Mouse (Mus musculus) right cerebral cortex, postnatal 4 days (tissue): Measurements from ENCODE around the gene Lce3d.

Experiments used
- DNase-seq: peaks from one replicate; pipeline ENCODE4 v3.0.0-alpha.2; 2022

The Lce3d gene

DNA sequence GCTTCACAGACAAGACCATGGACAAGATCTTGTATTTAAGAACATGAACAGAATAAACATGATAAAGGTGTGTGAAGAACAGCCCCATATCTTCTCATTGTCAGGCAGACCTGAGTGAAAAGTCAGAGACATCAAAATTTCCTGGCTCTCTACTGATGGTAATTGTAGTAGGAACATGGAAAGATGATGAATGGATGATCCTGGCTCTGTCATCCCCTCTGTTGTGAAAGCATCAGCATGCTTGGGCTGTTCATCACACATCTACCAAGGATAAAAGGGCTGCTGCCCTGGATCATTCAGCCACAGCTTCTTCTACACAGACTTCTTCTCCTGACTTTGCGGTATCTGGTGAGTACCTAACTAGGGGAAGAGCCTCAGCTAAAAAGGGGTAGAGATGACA lies at the start of gene Lce3d:
Gene Lce3d, plus strand, starts transcription at position 301 of the 400 bp plus-strand sequence.
- DNase-seq: no peak

- DNase-seq: peak; percentile 8
Observed at GRCm38 (mm10) chr3:92907571-92907970, 49.6 kb upstream of the Lce3d start.

DNA sequence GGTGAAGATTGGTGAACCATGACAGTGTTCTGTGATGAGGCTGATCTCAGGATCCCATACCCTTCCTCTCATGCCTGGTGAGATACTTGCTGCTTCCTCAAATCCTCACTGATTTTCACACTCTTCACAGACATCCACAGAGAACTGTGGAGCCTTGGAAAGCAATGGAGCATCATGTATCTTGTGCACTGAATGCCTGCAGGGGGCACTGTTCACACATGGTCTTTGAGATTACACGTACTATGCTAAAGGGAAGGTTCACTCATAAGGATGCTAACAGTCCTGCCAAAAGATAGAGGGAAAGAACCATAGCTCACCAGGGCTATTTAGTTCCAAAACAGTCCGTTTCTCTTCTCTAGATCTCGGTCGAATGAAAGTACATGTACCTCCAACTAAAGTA lies 36.8 kb upstream of the Lce3d start:
- DNase-seq: peak; percentile 14

DNA sequence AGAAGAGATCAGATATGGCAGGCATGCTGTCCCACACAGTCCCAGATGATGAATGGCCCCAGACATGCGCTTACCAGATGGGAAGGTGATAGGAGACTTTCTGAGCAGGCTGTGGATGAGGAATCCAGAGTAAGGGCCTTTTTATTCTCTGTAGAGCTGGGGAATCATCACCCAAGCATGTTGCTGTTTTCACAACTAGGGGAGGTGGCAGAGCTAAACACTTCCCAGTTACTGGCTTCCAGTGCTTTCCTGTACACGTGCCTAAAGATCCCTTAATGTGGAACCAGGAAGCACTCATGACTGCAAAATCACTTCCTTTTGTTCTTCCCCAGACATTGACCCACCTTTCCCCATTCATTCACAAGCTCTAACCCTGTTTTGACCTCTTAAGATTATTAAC lies 31.1 kb upstream of the Lce3d start, which contains the start of gene Lce3a:
Gene Lce3a, minus strand, starts transcription at position 101 of the 400 bp plus-strand sequence.
- DNase-seq: no peak

DNA sequence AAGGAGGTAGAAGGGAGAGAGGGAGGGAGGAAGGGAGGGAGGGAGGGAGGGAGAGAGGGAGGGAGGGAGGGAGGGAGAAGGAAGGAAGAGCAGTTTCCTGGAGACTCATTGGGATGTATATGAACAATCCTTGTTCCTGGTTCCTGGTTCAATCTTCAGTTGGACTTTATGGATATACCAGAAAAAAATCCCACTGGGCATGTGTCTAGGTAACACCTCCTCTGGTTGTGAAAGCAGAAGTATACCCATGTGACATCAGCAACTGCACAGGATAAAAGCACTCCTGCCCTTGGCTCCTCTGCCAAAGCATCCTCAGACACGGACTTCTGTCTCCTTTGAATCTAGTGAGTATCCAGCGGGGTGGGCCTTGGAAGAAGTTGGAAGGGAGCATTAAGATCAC lies 24.5 kb upstream of the Lce3d start, which contains the start of gene Lce3b:
Gene Lce3b, plus strand, starts transcription at position 301 of the 400 bp plus-strand sequence.
- DNase-seq: no peak

DNA sequence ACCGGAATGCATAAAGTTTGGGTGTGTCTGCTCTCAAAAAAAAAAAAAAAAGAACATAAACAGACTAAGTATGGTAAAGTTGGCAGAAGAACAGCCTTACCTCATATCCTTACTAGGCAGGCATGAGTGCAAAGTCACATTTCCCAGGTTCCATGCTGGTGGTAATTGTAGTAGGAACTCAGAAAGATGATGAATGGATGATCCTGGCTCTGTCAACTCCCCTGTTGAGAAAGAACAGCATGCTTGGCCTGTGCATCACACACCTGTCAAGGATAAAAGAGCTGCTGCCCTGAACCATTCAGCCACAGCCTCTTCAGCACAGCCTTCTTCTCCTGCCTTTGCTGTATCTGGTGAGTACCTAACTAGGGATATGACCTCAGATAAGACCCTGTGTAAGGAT lies 13.0 kb upstream of the Lce3d start, which contains the start of gene Lce3c:
Gene Lce3c, plus strand, starts transcription at position 301 of the 400 bp plus-strand sequence.
- no peak for DNase-seq

DNA sequence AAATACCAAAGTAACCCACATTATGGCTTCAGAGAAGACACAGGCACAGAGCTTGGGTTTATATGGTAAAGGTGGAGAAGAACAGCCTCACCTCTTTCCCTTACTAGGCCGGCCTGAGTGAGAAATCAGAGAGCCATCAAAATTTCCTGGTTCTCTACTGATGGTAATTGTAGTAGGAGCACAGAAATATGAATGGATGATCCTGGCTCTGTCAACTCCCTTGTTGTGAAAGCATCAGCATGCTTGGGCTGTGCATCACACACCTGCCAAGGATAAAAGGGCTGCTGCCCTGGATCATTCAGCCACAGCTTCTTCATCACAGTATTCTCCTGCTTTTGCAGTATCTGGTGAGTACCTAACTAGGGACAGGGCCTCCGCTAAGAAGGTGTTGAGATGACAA lies 9.6 kb downstream of the Lce3d start, which contains the start of gene Lce3e:
Gene Lce3e, plus strand, starts transcription at position 301 of the 400 bp plus-strand sequence.
- DNase-seq: no peak

DNA sequence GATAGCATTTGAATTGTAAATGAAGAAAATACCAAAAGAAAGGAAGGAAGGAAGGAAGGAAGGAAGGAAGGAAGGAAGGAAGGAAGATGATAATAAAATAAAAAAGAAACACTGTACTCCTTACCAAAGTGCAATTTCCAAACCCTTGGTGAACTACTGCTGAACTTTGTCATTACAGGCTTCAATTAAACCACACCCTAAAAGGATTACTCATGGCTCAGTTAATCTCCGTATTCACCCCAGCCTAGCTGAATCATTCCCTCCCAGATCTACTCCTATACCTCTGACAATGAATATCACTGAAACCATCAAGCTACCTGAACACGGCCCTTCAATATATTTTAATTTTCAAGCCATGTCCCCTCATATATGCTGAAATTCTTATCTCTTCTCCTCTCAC lies 21.3 kb downstream of the Lce3d start:
- DNase-seq: no peak

DNA sequence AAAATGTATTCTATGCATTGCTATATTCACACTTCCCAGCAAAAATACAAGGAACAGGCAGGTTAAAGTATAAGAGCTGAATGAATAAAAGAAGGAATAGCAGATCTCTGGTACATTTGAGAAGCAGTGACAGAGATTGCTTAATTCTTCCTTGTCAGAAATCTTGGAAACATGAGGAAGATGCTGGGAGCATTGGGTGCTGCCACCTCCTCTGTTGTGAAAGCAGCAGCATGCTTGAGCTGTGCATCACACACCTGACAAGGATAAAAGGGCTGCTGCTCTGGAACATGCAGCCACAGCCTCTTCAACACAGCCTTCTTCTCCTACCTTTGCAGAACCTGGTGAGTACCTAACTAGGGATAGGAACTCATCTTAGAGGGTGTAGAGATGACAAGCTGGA lies 34.7 kb downstream of the Lce3d start, which contains the start of gene Lce3f:
Gene Lce3f, plus strand, starts transcription at position 301 of the 400 bp plus-strand sequence.
- no peak for DNase-seq

- DNase-seq: peak; percentile 88
Observed at GRCm38 (mm10) chr3:92998691-92999090, 41.5 kb downstream of the Lce3d start.

GRCm38 (mm10) chr3:93000621-93001020 lies 43.4 kb downstream of the Lce3d start:
- no peak for DNase-seq

- no peak for DNase-seq
Observed at GRCm38 (mm10) chr3:93002843-93003242, 45.7 kb downstream of the Lce3d start.
